Mouse (Mus musculus): ENCODE data around the gene Mas1. TPM values are rescaled to one million over a fixed set of nuclear protein-coding genes. Genes with fewer than 3 reads are reported as not detected.
A peak's percentile ranks its signal among the peaks of the same experiment; 100 is the strongest.

Gene Mas1
- polyA plus RNA-seq, 1 experiment from 2014 or later, result 0.20 TPM

GRCm38 (mm10) chr17:12844540-12844939 is 23.4 kb downstream of the Mas1 start:
- Histone ChIP-seq H3K27ac (replicated peaks) (no peak overlapping the region), H3K9me3 (no peaks in the 10 kb centered on the region), H3K4me2 (replicated peaks) (no peak overlapping the region), H3K36me3 (no peaks in the 10 kb centered on the region), H3K27me3 (no peaks in the 10 kb centered on the region), H3K4me3 (no peak overlapping the region), H3K4me1 (no peaks in the 10 kb centered on the region), H3K9ac (replicated peaks) (no peak overlapping the region)
- 87% methylated on average over 4 of the region's 4 CpGs for WGBS
- ATAC-seq (ENCODE audit: low FRiP score, low read depth), result no peak

GRCm38 (mm10) chr17:12843826-12844225 is 24.1 kb downstream of the Mas1 start:
- no peak overlapping the region for H3K4me3 ChIP-seq
- no peak overlapping the region for H3K9ac ChIP-seq (replicated peaks)
- no peaks in the 10 kb centered on the region for H3K9me3 ChIP-seq
- H3K4me1 ChIP-seq, result no peaks in the 10 kb centered on the region
- 87% methylated on average over 6 of the region's 6 CpGs for WGBS
- H3K4me2 ChIP-seq (replicated peaks), result no peak overlapping the region
- no peaks in the 10 kb centered on the region for H3K36me3 ChIP-seq
- no peak for ATAC-seq (ENCODE audit: low FRiP score, low read depth)
- H3K27ac ChIP-seq (replicated peaks), result no peak overlapping the region
- no peaks in the 10 kb centered on the region for H3K27me3 ChIP-seq

- no peaks in the 10 kb centered on the region for H3K36me3 ChIP-seq
- WGBS, result 70% methylated on average over 10 of the region's 10 CpGs
- H3K27ac ChIP-seq (replicated peaks), result no peak overlapping the region
- H3K4me1 ChIP-seq, result no peaks in the 10 kb centered on the region
- no peak overlapping the region for H3K4me3 ChIP-seq
- H3K9me3 ChIP-seq, result no peaks in the 10 kb centered on the region
- no peaks in the 10 kb centered on the region for H3K27me3 ChIP-seq
- no peak overlapping the region for H3K4me2 ChIP-seq (replicated peaks)
- ATAC-seq (ENCODE audit: low FRiP score, low read depth), result no peak
- H3K9ac ChIP-seq (replicated peaks), result no peak overlapping the region
These were observed 28.3 kb downstream of the Mas1 start for GRCm38 (mm10) chr17:12839475-12840267.

GRCm38 (mm10) chr17:12835738-12836137 is 32.2 kb downstream of the Mas1 start:
- WGBS, result 95% methylated on average over 5 of the region's 5 CpGs

GRCm38 (mm10) chr17:12834826-12835225 is 33.1 kb downstream of the Mas1 start:
- no peak overlapping the region for H3K9ac ChIP-seq (replicated peaks)
- no peaks in the 10 kb centered on the region for H3K9me3 ChIP-seq
- no peak for ATAC-seq (ENCODE audit: low FRiP score, low read depth)
- no peaks in the 10 kb centered on the region for H3K36me3 ChIP-seq
- no peaks in the 10 kb centered on the region for H3K27me3 ChIP-seq
- no peak overlapping the region for H3K4me3 ChIP-seq
- WGBS, result 57% methylated on average over 3 of the region's 3 CpGs
- H3K4me2 ChIP-seq (replicated peaks), result no peak overlapping the region
- H3K27ac ChIP-seq (replicated peaks), result no peak overlapping the region
- H3K4me1 ChIP-seq, result no peaks in the 10 kb centered on the region

More at GRCm38 (mm10) chr17:12835738-12836137, 32.2 kb downstream of the Mas1 start:
- Histone ChIP-seq H3K4me2 (replicated peaks) (no peak overlapping the region), H3K9me3 (no peaks in the 10 kb centered on the region), H3K4me3 (no peak overlapping the region), H3K9ac (replicated peaks) (no peak overlapping the region), H3K27ac (replicated peaks) (no peak overlapping the region), H3K27me3 (no peaks in the 10 kb centered on the region), H3K4me1 (no peaks in the 10 kb centered on the region), H3K36me3 (no peaks in the 10 kb centered on the region)
- no peak for ATAC-seq (ENCODE audit: low FRiP score, low read depth)

- WGBS, result 87% methylated on average over 3 of the region's 3 CpGs
- Histone ChIP-seq H3K27me3 (no peaks in the 10 kb centered on the region), H3K36me3 (no peaks in the 10 kb centered on the region), H3K9me3 (no peaks in the 10 kb centered on the region), H3K27ac (replicated peaks) (no peak overlapping the region), H3K4me3 (no peak overlapping the region), H3K4me2 (replicated peaks) (no peak overlapping the region), H3K9ac (replicated peaks) (no peak overlapping the region), H3K4me1 (no peaks in the 10 kb centered on the region)
- no peak for ATAC-seq (ENCODE audit: low FRiP score, low read depth)
These were observed 33.6 kb downstream of the Mas1 start for GRCm38 (mm10) chr17:12834317-12834716.

- Histone ChIP-seq H3K27me3 (no peaks in the 10 kb centered on the region), H3K4me2 (replicated peaks) (no peak overlapping the region), H3K4me1 (no peaks in the 10 kb centered on the region), H3K9me3 (no peaks in the 10 kb centered on the region), H3K36me3 (no peaks in the 10 kb centered on the region), H3K9ac (replicated peaks) (no peak overlapping the region), H3K27ac (replicated peaks) (no peak overlapping the region), H3K4me3 (no peak overlapping the region)
- WGBS, result 88% methylated on average over 4 of the region's 4 CpGs
- no peak for ATAC-seq (ENCODE audit: low FRiP score, low read depth)
These were observed 35.3 kb downstream of the Mas1 start for GRCm38 (mm10) chr17:12832657-12833056.

- Histone ChIP-seq H3K27ac (replicated peaks) (no peak overlapping the region), H3K36me3 (no peaks in the 10 kb centered on the region), H3K4me2 (replicated peaks) (no peak overlapping the region), H3K27me3 (no peaks in the 10 kb centered on the region), H3K9ac (replicated peaks) (no peak overlapping the region), H3K4me1 (no peaks in the 10 kb centered on the region), H3K4me3 (no peak overlapping the region), H3K9me3 (no peaks in the 10 kb centered on the region)
- WGBS, result 88% methylated on average over 3 of the region's 3 CpGs
- ATAC-seq (ENCODE audit: low FRiP score, low read depth), result no peak
These were observed 35.7 kb downstream of the Mas1 start for GRCm38 (mm10) chr17:12832231-12832630.

- Histone ChIP-seq H3K36me3 (no peaks in the 10 kb centered on the region), H3K4me2 (replicated peaks) (no peak overlapping the region), H3K27me3 (no peaks in the 10 kb centered on the region), H3K9me3 (no peaks in the 10 kb centered on the region), H3K9ac (replicated peaks) (no peak overlapping the region), H3K4me1 (no peaks in the 10 kb centered on the region), H3K4me3 (no peak overlapping the region), H3K27ac (replicated peaks) (no peak overlapping the region)
- 80% methylated on average over 5 of the region's 5 CpGs for WGBS
- no peak for ATAC-seq (ENCODE audit: low FRiP score, low read depth)
These were observed 37.6 kb downstream of the Mas1 start for GRCm38 (mm10) chr17:12830351-12830750.

- ATAC-seq (ENCODE audit: low FRiP score, low read depth), result no peak
- Histone ChIP-seq H3K4me3 (no peak overlapping the region), H3K4me1 (no peaks in the 10 kb centered on the region), H3K27me3 (no peaks in the 10 kb centered on the region), H3K9me3 (no peaks in the 10 kb centered on the region), H3K9ac (replicated peaks) (no peak overlapping the region), H3K4me2 (replicated peaks) (no peak overlapping the region), H3K36me3 (no peaks in the 10 kb centered on the region), H3K27ac (replicated peaks) (no peak overlapping the region)
- 92% methylated on average over 4 of the region's 4 CpGs for WGBS
These were observed 52.1 kb downstream of the Mas1 start for GRCm38 (mm10) chr17:12815885-12816284.

- no peaks in the 10 kb centered on the region for H3K27me3 ChIP-seq
- ATAC-seq (ENCODE audit: low FRiP score, low read depth), result no peak
- no peak overlapping the region for H3K4me3 ChIP-seq
- 95% methylated on average over 3 of the region's 3 CpGs for WGBS
- no peaks in the 10 kb centered on the region for H3K36me3 ChIP-seq
- no peak overlapping the region for H3K4me2 ChIP-seq (replicated peaks)
- no peak overlapping the region for H3K27ac ChIP-seq (replicated peaks)
- no peaks in the 10 kb centered on the region for H3K9me3 ChIP-seq
- H3K4me1 ChIP-seq, result no peaks in the 10 kb centered on the region
- H3K9ac ChIP-seq (replicated peaks), result no peak overlapping the region
These were observed 53.4 kb downstream of the Mas1 start for GRCm38 (mm10) chr17:12814502-12814901.

- ATAC-seq (ENCODE audit: low FRiP score, low read depth), result peak; percentile 65; the same call in 1 of the 2 replicates
- H3K27ac ChIP-seq (replicated peaks), result no peak overlapping the region
- H3K4me2 ChIP-seq (replicated peaks), result no peak overlapping the region
- H3K4me1 ChIP-seq, result no peaks in the 10 kb centered on the region
- H3K27me3 ChIP-seq, result peaks cover 6% of the 10 kb centered on the region; the same call in 1 of the 2 replicates
- H3K36me3 ChIP-seq, result no peaks in the 10 kb centered on the region
- H3K9ac ChIP-seq (replicated peaks), result no peak overlapping the region
- H3K4me3 ChIP-seq, result no peak overlapping the region
- no peaks in the 10 kb centered on the region for H3K9me3 ChIP-seq
- WGBS, result 86% methylated on average over 1 of the region's 1 CpGs
These were observed 57.0 kb downstream of the Mas1 start for GRCm38 (mm10) chr17:12810973-12811303.

Measured in midbrain, embryonic 12.5 days (tissue).